Mouse (Mus musculus) right cerebral cortex, postnatal 10 days (tissue): ENCODE measurements around the gene Svop.

Source experiments
- DNase-seq, 2 experiments: peaks; one replicate each; pipeline ENCODE4 v3.0.0; 2021; ENCODE audit warnings: low spot score in 2 of 2

Gene Svop

GRCm38 (mm10) chr5:113996458-113996857, 94.9 kb downstream of the Svop start:
- no peak for DNase-seq

GRCm38 (mm10) chr5:113993487-113994465, 97.6 kb downstream of the Svop start, which contains the start of gene Ssh1:
Gene Ssh1, minus strand, starts transcription at chr5:113993894.
- peak; percentile 88 to 90 for DNase-seq

- DNase-seq = peak; percentile 61 to 66
Observed at GRCm38 (mm10) chr5:113993031-113993486, 98.3 kb downstream of the Svop start.

- DNase-seq = no peak
Observed at GRCm38 (mm10) chr5:113992339-113992831, 99.0 kb downstream of the Svop start.

GRCm38 (mm10) chr5:113991141-113991540, 100.2 kb downstream of the Svop start:
- DNase-seq = no peak

GRCm38 (mm10) chr5:113990593-113990992, 100.8 kb downstream of the Svop start:
- no peak for DNase-seq

GRCm38 (mm10) chr5:113989437-113990024, 101.8 kb downstream of the Svop start:
- DNase-seq = no peak

GRCm38 (mm10) chr5:113986182-113986961, 105.0 kb downstream of the Svop start:
- DNase-seq = peak in 1 of 2 experiments; percentile 47

GRCm38 (mm10) chr5:113985737-113986136, 105.6 kb downstream of the Svop start:
- DNase-seq = no peak

GRCm38 (mm10) chr5:113984025-113984740, 107.2 kb downstream of the Svop start:
- no peak for DNase-seq

GRCm38 (mm10) chr5:113983541-113983940, 107.8 kb downstream of the Svop start:
- DNase-seq = no peak

GRCm38 (mm10) chr5:113981843-113982242, 109.5 kb downstream of the Svop start:
- no peak for DNase-seq

- no peak for DNase-seq
Observed at GRCm38 (mm10) chr5:113981171-113981570, 110.2 kb downstream of the Svop start.

GRCm38 (mm10) chr5:113980511-113980910, 110.9 kb downstream of the Svop start:
- no peak for DNase-seq

GRCm38 (mm10) chr5:113977309-113977708, 114.1 kb downstream of the Svop start:
- DNase-seq = no peak
